Mouse (Mus musculus) thymus, postnatal 0 days (tissue): ENCODE results near the gene AC109138.7. TPM values are rescaled to one million over a fixed set of nuclear protein-coding genes. Genes with fewer than 3 reads are reported as not detected.
A peak's percentile ranks its signal among the peaks of the same experiment; 100 is the strongest.

Experiments used
- DNase-seq: peaks from one replicate; pipeline ENCODE4 v3.0.0-alpha.2; 2015; ENCODE audit warnings: low spot score
- polyA plus RNA-seq: library from polyadenylated mRNA; unstranded; fragments of >200 nt; fragmentation: Nextera tagmentation; extraction: Ambion mirVana; gene quantifications from 2 replicates; pipeline ENCODE4 v1.2.1, GENCODE M21; 2015

Gene AC109138.7
- polyA plus RNA-seq, 1 experiment from 2014 or later = not detected

GRCm38 (mm10) chr19:4192251-4192985 lies 21.7 kb upstream of the AC109138.7 start:
- DNase-seq = no peak

- DNase-seq = no peak
These were observed 21.0 kb upstream of the AC109138.7 start for GRCm38 (mm10) chr19:4193129-4193528.

GRCm38 (mm10) chr19:4194021-4194724 lies 20.0 kb upstream of the AC109138.7 start:
- DNase-seq = no peak

- DNase-seq = no peak
These were observed 19.1 kb upstream of the AC109138.7 start for GRCm38 (mm10) chr19:4194776-4195650.

GRCm38 (mm10) chr19:4196048-4196447 lies 18.1 kb upstream of the AC109138.7 start:
- no peak for DNase-seq

GRCm38 (mm10) chr19:4196548-4196947 lies 17.6 kb upstream of the AC109138.7 start:
- DNase-seq = no peak

GRCm38 (mm10) chr19:4197180-4197579 lies 17.0 kb upstream of the AC109138.7 start:
- DNase-seq = no peak

GRCm38 (mm10) chr19:4201291-4201909 lies 12.8 kb upstream of the AC109138.7 start, which contains the start of gene Rad9a:
TSS of gene Rad9a (minus strand) at chr19:4201662.
- peak; percentile 96 for DNase-seq

GRCm38 (mm10) chr19:4202149-4202548 lies 12.0 kb upstream of the AC109138.7 start:
- DNase-seq = no peak

- DNase-seq = peak; percentile 39
These were observed 11.0 kb upstream of the AC109138.7 start for GRCm38 (mm10) chr19:4203148-4203547.

GRCm38 (mm10) chr19:4203604-4204326 lies 10.4 kb upstream of the AC109138.7 start:
- DNase-seq = peak; percentile 66

GRCm38 (mm10) chr19:4204889-4205288 lies 9.3 kb upstream of the AC109138.7 start:
- no peak for DNase-seq

- DNase-seq = peak; percentile 62
These were observed 7.2 kb upstream of the AC109138.7 start for GRCm38 (mm10) chr19:4206971-4207370.

GRCm38 (mm10) chr19:4208563-4208962 lies 5.6 kb upstream of the AC109138.7 start:
- DNase-seq = no peak

- DNase-seq = no peak
These were observed 2.1 kb upstream of the AC109138.7 start for GRCm38 (mm10) chr19:4211891-4212588.

GRCm38 (mm10) chr19:4213524-4213974 lies 608 bp upstream of the AC109138.7 start:
- DNase-seq = no peak

- DNase-seq = peak; percentile 13
These were observed 754 bp downstream of the AC109138.7 start for GRCm38 (mm10) chr19:4214771-4215450.

- no peak for DNase-seq
These were observed 1.3 kb downstream of the AC109138.7 start for GRCm38 (mm10) chr19:4215451-4215840.

- DNase-seq = no peak
These were observed 2.0 kb downstream of the AC109138.7 start for GRCm38 (mm10) chr19:4216041-4216685.
